Mouse (Mus musculus) NIH3T3 (cell line): Measurements from ENCODE around the gene Cbr1.

Source experiments
- DNase-seq: peaks from one replicate; pipeline ENCODE4 v3.0.0-alpha.2; 2012; ENCODE audit warnings: low read depth

The Cbr1 gene

GRCm38 (mm10) chr16:93605553-93605952, at the start of gene Cbr1:
Gene Cbr1 (plus strand): TSS chr16:93605853.
- no peak for DNase-seq

- no peak for DNase-seq
Measured at GRCm38 (mm10) chr16:93557646-93558045, 48.0 kb upstream of the Cbr1 start.

GRCm38 (mm10) chr16:93558499-93558898, 47.2 kb upstream of the Cbr1 start:
- DNase-seq = no peak

- no peak for DNase-seq
Measured at GRCm38 (mm10) chr16:93572383-93572782, 33.3 kb upstream of the Cbr1 start.

- DNase-seq = no peak
Measured at GRCm38 (mm10) chr16:93573434-93573833, 32.2 kb upstream of the Cbr1 start.

GRCm38 (mm10) chr16:93574521-93575191, 31.0 kb upstream of the Cbr1 start:
- DNase-seq = no peak

GRCm38 (mm10) chr16:93575574-93575973, 30.1 kb upstream of the Cbr1 start:
- DNase-seq = no peak

GRCm38 (mm10) chr16:93576412-93577082, 29.1 kb upstream of the Cbr1 start:
- peak; percentile 84 for DNase-seq

GRCm38 (mm10) chr16:93578346-93579005, 27.2 kb upstream of the Cbr1 start:
- DNase-seq = peak; percentile 34

GRCm38 (mm10) chr16:93581125-93581524, 24.5 kb upstream of the Cbr1 start:
- no peak for DNase-seq

- DNase-seq = no peak
Measured at GRCm38 (mm10) chr16:93584976-93585702, 20.5 kb upstream of the Cbr1 start.

GRCm38 (mm10) chr16:93585703-93586205, 19.9 kb upstream of the Cbr1 start:
- DNase-seq = no peak

- no peak for DNase-seq
Measured at GRCm38 (mm10) chr16:93586382-93586781, 19.3 kb upstream of the Cbr1 start.

- DNase-seq = no peak
Measured at GRCm38 (mm10) chr16:93588281-93588680, 17.4 kb upstream of the Cbr1 start.

GRCm38 (mm10) chr16:93590915-93591314, 14.7 kb upstream of the Cbr1 start:
- DNase-seq = no peak

GRCm38 (mm10) chr16:93591450-93592430, 13.9 kb upstream of the Cbr1 start:
- peak; percentile 39 for DNase-seq

- no peak for DNase-seq
Measured at GRCm38 (mm10) chr16:93592711-93593110, 12.9 kb upstream of the Cbr1 start.

GRCm38 (mm10) chr16:93593406-93593805, 12.2 kb upstream of the Cbr1 start:
- DNase-seq = peak; percentile 11

GRCm38 (mm10) chr16:93594448-93594847, 11.2 kb upstream of the Cbr1 start:
- no peak for DNase-seq

GRCm38 (mm10) chr16:93595766-93596165, 9.9 kb upstream of the Cbr1 start:
- DNase-seq = no peak

GRCm38 (mm10) chr16:93596807-93597206, 8.8 kb upstream of the Cbr1 start:
- no peak for DNase-seq
